Mouse (Mus musculus) erythroblast, embryonic 14.5 days (primary cell): Measurements from ENCODE around the gene Mindy2.

ENCODE experiments used
- GATA1 ChIP-seq: IDR thresholded peaks from 2 replicates; pipeline ENCODE4 v1.6.1; 2012; ENCODE audit warnings: low read length, inconsistent platforms, mixed read lengths
- TAL1 ChIP-seq: IDR thresholded peaks from 3 replicates; pipeline ENCODE4 v1.6.1; 2012; ENCODE audit warnings: low read length, inconsistent platforms, mixed read lengths

GRCm38 (mm10) chr9:70570351-70570750, 86.6 kb downstream of the Mindy2 start:
- TF ChIP-seq GATA1 (no peak), TAL1 (no peak)
